Mouse (Mus musculus) small intestine, adult 2 months (tissue): ENCODE measurements at regions not wholly inside any gene's neighbourhood (a gene's known extent, or its start where the extent isn't known, plus 50 kb on each side); places are given as distances from the start of the nearest gene placed in this dataset.

ENCODE experiments used
- CTCF ChIP-seq: fragments of 200-500 bp; IDR thresholded peaks from 2 replicates; pipeline ENCODE4 v1.5.1; 2012; ENCODE audit warnings: low read depth, mild to moderate bottlenecking, control low read depth, inconsistent platforms, low read length, moderate library complexity, mixed read lengths; ENCODE audit not compliant: insufficient replicate concordance, insufficient read length; ENCODE audit errors: extremely low read depth
- POLR2A ChIP-seq: fragments of 200-500 bp; IDR thresholded peaks from 2 replicates; pipeline ENCODE4 v1.6.1; 2012; ENCODE audit warnings: low read depth, mild to moderate bottlenecking, control low read depth, inconsistent platforms, low read length, moderate library complexity

GRCm38 (mm10) chr4:125246171-125246570 is 118.5 kb upstream of the Zc3h12a start:
- TF ChIP-seq CTCF (no peak), POLR2A (no peak)
